ENCODE assay signal across 24 mouse cellular contexts in the genomic region with DNA sequence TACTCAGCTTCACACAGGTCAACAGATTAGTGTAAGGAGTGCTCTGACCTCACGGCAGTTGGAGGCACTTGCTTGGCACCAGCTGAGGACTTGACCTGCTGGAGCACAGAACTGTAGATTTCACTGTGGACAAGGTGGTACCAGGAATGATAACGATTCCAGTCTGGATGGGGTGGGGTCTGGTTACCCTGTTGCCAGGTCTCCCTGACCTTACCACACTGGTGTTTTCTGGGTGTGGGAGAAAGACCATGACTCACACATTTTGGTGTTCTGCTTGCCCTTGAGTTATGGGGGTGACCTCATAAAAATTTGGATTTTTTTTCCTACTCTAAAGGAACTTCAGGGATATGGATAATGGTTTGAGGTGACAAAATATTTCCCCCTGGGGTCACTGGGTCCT. TPM values are rescaled to one million over a fixed set of nuclear protein-coding genes. Genes with fewer than 3 reads are reported as not detected.
"Had no signal": no experiment of that assay in that cellular context is flagged by ENCODE, and none has a peak within 500 bp of the region (broad histone marks: within the 10 kb centered on the region; RNA-seq: fewer than 3 reads in every experiment).

No protein-coding gene starts in this region.

- H3K9me3 ChIP-seq: heart, embryonic 12.5 days; hindbrain, embryonic 10.5 days; hindbrain, embryonic 12.5 days; limb, embryonic 10.5 days; limb, embryonic 12.5 days; liver, embryonic 13.5 days; liver, embryonic 15.5 days had no signal

- H3K27ac ChIP-seq: gastrocnemius, adult 2 months; heart, adult 2 months; hindbrain, embryonic 10.5 days; hindbrain, embryonic 12.5 days; hindbrain, embryonic 14.5 days; layer of hippocampus, adult 2 months; left cerebral cortex, adult 2 months; limb, embryonic 10.5 days; limb, embryonic 12.5 days; liver, embryonic 13.5 days; liver, embryonic 15.5 days had no signal

- H3K4me3 ChIP-seq: gastrocnemius, adult 2 months; heart, adult 2 months; heart, embryonic 12.5 days; hindbrain, embryonic 10.5 days; hindbrain, embryonic 12.5 days; layer of hippocampus, adult 2 months; left cerebral cortex, adult 2 months; limb, embryonic 10.5 days; limb, embryonic 12.5 days; liver, embryonic 13.5 days; liver, embryonic 15.5 days had no signal

- DNase-seq: gastrocnemius, adult 2 months; gastrocnemius, postnatal 10 days; gastrocnemius, postnatal 25 days; heart, adult 2 months; heart, postnatal 10 days; heart, postnatal 4 days; kidney, adult 18-20 months; kidney, adult 8-10 months; kidney, postnatal 10 days; kidney, postnatal 25 days; kidney, postnatal 4 days; liver; liver, embryonic 13.5 days; liver, postnatal 0 days had no signal

- H3K36me3 ChIP-seq: hindbrain, embryonic 12.5 days; limb, embryonic 10.5 days; limb, embryonic 12.5 days; liver, embryonic 13.5 days; liver, embryonic 15.5 days had no signal

RNA-seq across cellular contexts. Expression of gene Fgf9, which starts 9.1 kb away (rescaled TPM):
- polyA plus RNA-seq: inflammation-experienced regulatory T-cells, adult 6 months had no signal
